Mouse (Mus musculus) embryonic facial prominence, embryonic 13.5 days (tissue): Measurements from ENCODE around the gene Theg. TPM values are rescaled to one million over a fixed set of nuclear protein-coding genes. Genes with fewer than 3 reads are reported as not detected.

Source experiments
- ATAC-seq: fragments of 200-750 bp; cut with Nextera tagmentation; 2 replicates; pipeline ENCODE4 v1.8.0; 2017; ENCODE audit warnings: low read depth; ENCODE audit not compliant: insufficient number of reproducible peaks, insufficient read depth, low FRiP score, low TSS enrichment
- H3K27ac ChIP-seq: fragments of 300-500 bp; sonication (generic); 2 replicates; pipeline ENCODE4 v1.5.1; 2015; ENCODE audit warnings: moderate library complexity, mild to moderate bottlenecking, inconsistent platforms
- H3K27me3 ChIP-seq: fragments of 300-500 bp; sonication (generic); 2 replicates; pipeline ENCODE4 v1.6.1; 2015; ENCODE audit warnings: mild to moderate bottlenecking, inconsistent platforms
- H3K36me3 ChIP-seq: fragments of 300-500 bp; sonication (generic); 2 replicates; pipeline ENCODE4 v1.6.1; 2015; ENCODE audit warnings: mild to moderate bottlenecking, inconsistent platforms
- H3K4me1 ChIP-seq: fragments of 300-500 bp; sonication (generic); 2 replicates; pipeline ENCODE4 v1.6.1; 2015; ENCODE audit warnings: inconsistent platforms
- H3K4me2 ChIP-seq: fragments of 300-500 bp; sonication (generic); 2 replicates; pipeline ENCODE4 v1.6.1; 2015; ENCODE audit warnings: moderate library complexity, mild to moderate bottlenecking, inconsistent platforms
- H3K4me3 ChIP-seq: fragments of 300-500 bp; sonication (generic); 2 replicates; pipeline ENCODE4 v1.5.1; 2015; ENCODE audit warnings: mild to moderate bottlenecking, inconsistent platforms
- H3K9ac ChIP-seq: fragments of 300-500 bp; sonication (generic); 2 replicates; pipeline ENCODE4 v1.6.1; 2015; ENCODE audit warnings: mild to moderate bottlenecking, inconsistent platforms
- H3K9me3 ChIP-seq: fragments of 300-500 bp; sonication (generic); 2 replicates; pipeline ENCODE4 v1.6.1; 2016; ENCODE audit warnings: inconsistent platforms
- WGBS: fragments of 180-500 bp; shearing (Covaris S2); methylation state at CpG from one replicate; pipeline ENCODE4 v1.1.7; 2015; ENCODE audit warnings: mixed read lengths; 5-methylcytosine and 5-hydroxymethylcytosine counted together
- polyA plus RNA-seq: library from polyadenylated mRNA; unstranded; fragments of >200 nt; fragmentation: Nextera tagmentation; extraction: Ambion mirVana; gene quantifications from 2 replicates; pipeline ENCODE4 v1.2.1, GENCODE M21; 2015

Theg gene
- polyA plus RNA-seq: not detected in 2 replicates

DNA sequence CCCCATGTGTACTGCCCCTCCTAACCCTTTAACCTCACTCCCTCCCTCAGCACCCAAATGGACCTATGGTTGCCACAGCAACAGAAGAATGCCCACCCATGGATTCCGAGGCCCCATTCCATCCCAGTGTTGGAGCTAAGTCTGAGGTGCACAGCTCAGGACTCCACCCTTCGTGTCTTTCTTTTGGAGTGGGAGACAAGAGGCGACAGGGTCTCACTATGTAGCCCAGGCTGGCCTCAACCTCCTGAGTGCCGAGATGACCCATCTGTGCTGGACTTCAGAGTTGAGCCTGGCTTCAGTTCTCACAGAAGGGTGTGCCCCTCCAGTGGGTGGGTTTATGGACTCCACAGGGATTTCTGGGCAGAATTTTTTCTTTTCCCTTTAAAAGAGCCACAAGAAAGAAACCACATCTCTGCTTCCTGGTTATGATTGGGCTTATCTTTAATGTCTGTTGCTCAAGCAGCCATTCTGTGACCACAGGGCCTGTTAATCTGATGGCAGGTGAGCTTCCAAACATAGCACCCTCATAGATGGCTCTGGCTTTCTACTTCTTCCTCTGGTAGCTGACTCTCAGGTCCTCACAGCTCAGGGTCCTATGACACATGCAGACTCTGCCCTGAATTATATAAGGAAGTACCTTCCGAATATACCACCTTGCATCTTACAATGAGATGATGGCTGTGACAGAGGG is at the start of gene Theg:
Gene Theg, minus strand, starts transcription at position 271 of the 691 bp plus-strand sequence.
- no peak; the same call in 1 of the 2 replicates for ATAC-seq

DNA sequence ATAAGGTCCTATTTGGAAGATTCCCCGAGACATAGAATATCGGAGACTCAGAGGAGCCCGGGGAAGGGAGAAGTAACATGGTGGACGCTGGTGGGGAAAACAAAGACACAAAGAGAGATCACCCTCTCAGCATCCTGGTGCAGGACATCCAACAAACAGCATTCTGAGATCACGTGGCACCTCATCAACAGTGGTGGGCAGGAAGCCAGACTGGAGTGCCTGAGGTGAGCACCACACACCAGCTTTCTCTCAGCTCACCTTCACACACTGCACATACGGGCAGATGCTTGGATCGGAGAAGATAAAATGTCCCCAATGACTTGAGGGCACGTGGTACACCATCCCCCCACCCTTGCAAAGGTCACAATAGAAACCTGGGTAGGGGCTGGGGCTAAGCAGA is 49.2 kb upstream of the Theg start:
- peak overlapping the region; percentile 85; the same call in 1 of the 2 replicates for H3K9ac ChIP-seq
- no peaks in the 10 kb centered on the region for H3K9me3 ChIP-seq
- H3K4me1 ChIP-seq: peaks cover 24% of the 10 kb centered on the region
- peaks cover 18% of the 10 kb centered on the region for H3K27me3 ChIP-seq
- H3K36me3 ChIP-seq: no peaks in the 10 kb centered on the region
- H3K4me2 ChIP-seq: peak overlapping the region; percentile 87
- peak overlapping the region; percentile 85; the same call in 1 of the 2 replicates for H3K4me3 ChIP-seq
- no peak overlapping the region for H3K27ac ChIP-seq
- ATAC-seq: no peak
- WGBS: 83% methylated on average over 8 of the region's 8 CpGs

More for the DNA sequence above, at the start of gene Theg:
- Histone ChIP-seq H3K27me3 (no peaks in the 10 kb centered on the region), H3K4me2 (no peak within 1 kb of the TSS), H3K4me3 (no peak within 1 kb of the TSS), H3K9ac (no peak within 1 kb of the TSS), H3K9me3 (no peaks in the 10 kb centered on the region), H3K36me3 (no peaks in the 10 kb centered on the region), H3K27ac (no peak within 1 kb of the TSS), H3K4me1 (no peaks in the 10 kb centered on the region)
- WGBS: 83% methylated on average over 5 of the region's 5 CpGs

DNA sequence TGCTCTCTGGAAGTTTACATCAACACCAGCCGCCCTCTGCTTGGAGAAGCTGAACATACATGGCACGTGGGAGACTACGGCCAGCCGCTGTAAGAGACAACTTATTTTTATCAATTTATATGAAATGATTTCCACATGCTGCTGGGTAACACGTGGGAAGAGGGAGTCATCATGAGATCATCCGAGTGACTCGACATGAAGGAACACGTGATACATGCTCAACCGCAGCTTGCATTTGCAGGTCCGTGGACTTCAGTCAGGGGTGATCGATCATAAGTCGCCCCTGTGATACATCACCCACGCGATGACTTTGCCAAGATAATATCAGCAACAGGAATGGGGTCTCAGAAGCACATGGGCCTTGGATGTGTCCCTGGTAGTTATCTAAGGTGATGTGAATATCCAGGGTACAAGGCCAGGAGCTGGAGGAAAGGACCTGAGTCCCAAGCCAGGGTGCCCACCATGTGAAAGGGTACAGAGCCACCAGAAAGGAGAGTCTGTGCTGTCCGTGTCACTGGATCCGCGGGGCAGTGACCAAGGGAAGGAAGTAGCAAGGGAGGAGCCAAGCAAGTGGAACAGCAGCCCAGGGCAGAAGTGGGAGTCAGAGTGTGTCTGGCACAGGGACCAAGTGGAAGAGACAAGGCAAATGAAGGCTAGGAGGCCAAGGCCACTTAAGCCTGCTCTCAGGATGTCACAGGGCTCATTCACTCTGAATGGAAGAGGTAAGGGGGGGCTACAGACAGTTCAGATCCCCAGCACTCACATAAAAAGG is 46.1 kb upstream of the Theg start:
- Histone ChIP-seq H3K9me3 (no peaks in the 10 kb centered on the region), H3K9ac (no peak overlapping the region), H3K27ac (no peak overlapping the region), H3K36me3 (no peaks in the 10 kb centered on the region), H3K27me3 (0 out of 2 replicates have a peak, but pooled peaks cover 1% of the 10 kb centered on the region), H3K4me1 (peaks cover 7% of the 10 kb centered on the region), H3K4me2 (no peak overlapping the region), H3K4me3 (no peak overlapping the region)
- 75% methylated on average over 17 of the region's 17 CpGs for WGBS
- ATAC-seq: no peak

DNA sequence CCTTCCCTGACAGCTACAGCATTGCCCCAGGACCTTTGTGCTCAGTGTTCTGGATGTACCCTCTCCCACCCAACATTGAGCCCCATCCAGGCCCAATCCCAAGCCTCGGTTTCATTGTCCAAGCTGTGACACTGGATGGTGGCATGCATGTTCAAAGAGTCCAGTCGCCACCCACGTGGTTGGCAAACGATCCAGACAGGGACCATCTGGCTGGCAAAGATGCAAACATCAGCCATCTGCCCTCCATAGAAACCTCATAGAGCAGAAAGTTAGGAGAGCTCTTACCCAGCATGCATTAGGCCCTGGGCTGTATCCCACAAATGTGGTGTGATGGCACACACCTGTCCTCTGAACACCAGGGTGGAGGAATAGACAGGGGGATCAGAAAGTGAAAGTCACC is 44.3 kb upstream of the Theg start:
- Histone ChIP-seq H3K9ac (no peak overlapping the region), H3K4me1 (peaks cover 3% of the 10 kb centered on the region; the same call in 1 of the 2 replicates), H3K27me3 (no peaks in the 10 kb centered on the region), H3K4me3 (no peak overlapping the region), H3K4me2 (no peak overlapping the region), H3K9me3 (no peaks in the 10 kb centered on the region), H3K27ac (no peak overlapping the region), H3K36me3 (peaks cover 5% of the 10 kb centered on the region; the same call in 1 of the 2 replicates)
- WGBS: 90% methylated on average over 4 of the region's 4 CpGs
- ATAC-seq: no peak

DNA sequence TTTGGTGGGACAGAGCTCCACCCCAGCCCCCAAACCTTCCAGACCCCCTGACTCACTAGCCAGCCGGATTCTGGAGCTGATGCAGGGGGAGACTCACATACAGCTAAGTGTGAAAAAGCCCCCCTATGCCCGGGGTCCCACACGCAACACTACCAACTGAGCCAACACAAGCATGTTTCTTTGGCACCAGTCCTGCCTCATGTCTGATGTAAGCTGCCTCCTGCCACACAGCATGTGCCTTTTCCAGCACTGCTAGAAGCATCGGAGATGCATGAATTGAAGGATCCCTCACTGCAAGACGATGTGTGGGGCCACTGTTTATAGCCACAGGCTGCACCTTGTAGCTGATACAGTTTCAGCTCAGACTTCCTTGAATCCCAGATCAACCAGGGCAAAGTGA is 41.2 kb upstream of the Theg start:
- H3K36me3 ChIP-seq: peaks cover 8% of the 10 kb centered on the region; the same call in 1 of the 2 replicates
- H3K4me2 ChIP-seq: no peak overlapping the region
- no peaks in the 10 kb centered on the region for H3K9me3 ChIP-seq
- no peaks in the 10 kb centered on the region for H3K27me3 ChIP-seq
- H3K9ac ChIP-seq: no peak overlapping the region
- no peak overlapping the region for H3K27ac ChIP-seq
- no peak for ATAC-seq
- no peak overlapping the region for H3K4me3 ChIP-seq
- H3K4me1 ChIP-seq: no peaks in the 10 kb centered on the region
- 84% methylated on average over 5 of the region's 5 CpGs for WGBS

DNA sequence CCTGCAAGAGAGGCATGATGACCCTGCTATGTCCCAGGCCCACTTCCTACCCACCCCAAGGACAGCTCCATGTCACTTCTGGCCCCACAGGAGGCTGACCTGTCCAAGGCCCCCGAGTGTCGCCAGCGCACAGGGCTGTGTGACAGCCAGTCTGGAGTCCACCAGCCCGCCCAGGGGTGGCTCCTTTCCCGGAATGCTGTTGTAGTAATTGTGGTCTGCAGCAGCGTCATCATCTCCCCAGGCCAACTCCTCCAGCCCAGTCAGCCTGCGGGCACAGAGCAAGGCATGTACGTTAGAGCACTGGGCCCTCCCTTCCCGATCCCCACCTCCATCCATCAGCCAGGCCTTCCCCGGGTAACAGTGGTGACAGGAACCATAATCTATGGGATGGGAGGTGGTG is 39.0 kb upstream of the Theg start:
- Histone ChIP-seq H3K27ac (no peak overlapping the region), H3K36me3 (peaks cover 8% of the 10 kb centered on the region; the same call in 1 of the 2 replicates), H3K4me1 (no peaks in the 10 kb centered on the region), H3K4me2 (no peak overlapping the region), H3K4me3 (no peak overlapping the region), H3K9me3 (no peaks in the 10 kb centered on the region), H3K27me3 (no peaks in the 10 kb centered on the region), H3K9ac (no peak overlapping the region)
- no peak; the same call in 1 of the 2 replicates for ATAC-seq
- 87% methylated on average over 10 of the region's 10 CpGs for WGBS

DNA sequence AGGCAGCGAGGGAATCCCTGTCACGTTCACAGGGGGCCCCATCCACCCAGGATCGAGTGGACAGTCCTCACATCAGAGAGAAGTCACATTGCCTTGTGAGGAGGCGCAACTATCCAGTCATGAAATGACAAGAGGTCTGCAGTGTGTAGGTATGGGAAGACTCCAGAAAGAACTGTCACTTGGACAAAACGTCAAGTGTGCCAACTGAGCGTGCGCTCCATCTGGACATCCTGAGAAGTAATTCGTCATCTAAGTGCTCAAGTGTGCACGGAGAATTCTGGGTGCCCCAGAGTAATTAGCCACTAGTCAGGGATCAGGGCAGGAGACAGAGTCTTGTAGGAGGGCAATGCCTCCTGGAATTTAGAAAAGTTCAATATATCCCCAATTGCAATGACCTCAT is 38.3 kb upstream of the Theg start:
- WGBS: 84% methylated on average over 9 of the region's 9 CpGs
- no peaks in the 10 kb centered on the region for H3K4me1 ChIP-seq

DNA sequence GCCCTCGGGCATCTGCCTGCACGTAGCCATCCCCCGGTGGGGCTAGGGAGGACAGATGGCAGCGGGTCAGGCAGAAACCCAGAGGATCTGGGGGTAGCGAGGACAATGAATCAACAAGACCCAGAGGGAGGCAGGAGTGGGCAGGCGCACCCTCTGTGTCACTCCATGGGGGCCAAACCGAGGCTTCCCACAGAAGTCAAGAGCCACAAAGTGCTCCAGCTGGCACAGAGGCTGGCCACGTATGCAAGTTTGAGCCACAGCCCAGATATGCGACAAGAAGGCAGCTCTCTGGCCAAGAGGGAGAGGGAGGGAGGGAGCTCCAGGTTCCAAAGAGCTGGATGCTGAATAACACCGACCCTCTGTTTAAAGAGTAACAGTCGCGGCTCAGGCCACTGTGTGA is 36.8 kb upstream of the Theg start:
- 71% methylated on average over 12 of the region's 12 CpGs for WGBS
- no peaks in the 10 kb centered on the region for H3K4me1 ChIP-seq
- no peak overlapping the region for H3K4me2 ChIP-seq
- no peaks in the 10 kb centered on the region for H3K27me3 ChIP-seq
- H3K9me3 ChIP-seq: no peaks in the 10 kb centered on the region
- 0 out of 2 replicates have a peak overlapping the region, but pooled peaks have one; percentile 16 for H3K9ac ChIP-seq
- H3K4me3 ChIP-seq: no peak overlapping the region
- peaks cover 14% of the 10 kb centered on the region; the same call in 1 of the 2 replicates for H3K36me3 ChIP-seq
- no peak for ATAC-seq
- no peak overlapping the region for H3K27ac ChIP-seq

More for the DNA sequence above, 38.3 kb upstream of the Theg start:
- Histone ChIP-seq H3K4me3 (no peak overlapping the region), H3K27me3 (no peaks in the 10 kb centered on the region), H3K36me3 (peaks cover 8% of the 10 kb centered on the region; the same call in 1 of the 2 replicates), H3K9ac (no peak overlapping the region), H3K9me3 (no peaks in the 10 kb centered on the region), H3K4me2 (no peak overlapping the region), H3K27ac (no peak overlapping the region)
- no peak for ATAC-seq

DNA sequence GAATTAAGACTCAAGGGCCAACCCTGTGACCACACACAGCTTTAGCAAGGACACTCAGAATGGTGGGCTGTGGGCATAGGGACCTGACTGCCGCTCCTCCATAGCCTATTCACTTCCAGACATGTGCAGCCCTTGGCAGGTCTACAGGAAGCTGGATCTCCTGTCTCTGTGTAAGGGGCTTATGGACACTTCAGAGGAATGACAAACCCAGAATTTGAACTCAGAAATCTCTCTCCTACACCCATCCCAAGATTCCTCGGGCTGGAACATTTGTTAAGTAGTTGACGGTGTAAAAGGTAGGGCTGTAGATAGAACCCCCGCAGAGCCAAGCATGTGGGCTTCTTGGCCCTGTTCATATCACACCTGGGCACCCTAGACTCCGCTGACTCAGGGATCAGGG is 29.2 kb upstream of the Theg start:
- H3K27me3 ChIP-seq: peaks cover 34% of the 10 kb centered on the region
- H3K4me3 ChIP-seq: no peak overlapping the region
- H3K36me3 ChIP-seq: 0 out of 2 replicates have a peak, but pooled peaks cover 6% of the 10 kb centered on the region
- peaks cover 24% of the 10 kb centered on the region for H3K4me1 ChIP-seq
- no peak for ATAC-seq
- no peak overlapping the region for H3K4me2 ChIP-seq
- no peak overlapping the region for H3K27ac ChIP-seq
- 89% methylated on average over 5 of the region's 5 CpGs for WGBS
- no peaks in the 10 kb centered on the region for H3K9me3 ChIP-seq
- H3K9ac ChIP-seq: no peak overlapping the region

DNA sequence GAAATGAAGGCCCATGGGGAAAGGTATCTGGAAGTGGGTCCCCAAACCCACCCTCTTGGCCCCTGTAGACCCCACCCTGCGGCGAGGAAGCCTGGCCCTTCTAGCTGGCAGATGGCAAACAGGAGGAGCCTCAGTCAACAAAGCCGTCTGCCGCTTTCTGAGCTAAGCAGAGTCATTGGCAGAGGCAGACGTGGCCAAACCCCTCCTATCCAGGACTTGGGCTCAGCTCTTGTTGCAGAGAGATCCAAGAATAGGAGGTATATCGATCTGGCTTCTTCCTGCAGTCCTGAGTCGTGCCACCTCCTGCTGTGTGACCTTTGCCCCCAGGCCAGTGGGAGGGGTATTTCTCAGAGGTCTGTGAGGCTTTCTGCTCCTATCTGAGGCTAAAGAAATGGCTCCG is 28.7 kb upstream of the Theg start:
- Histone ChIP-seq H3K36me3 (0 out of 2 replicates have a peak, but pooled peaks cover 6% of the 10 kb centered on the region), H3K4me2 (no peak overlapping the region), H3K27ac (no peak overlapping the region), H3K4me1 (peaks cover 24% of the 10 kb centered on the region), H3K9me3 (no peaks in the 10 kb centered on the region), H3K9ac (no peak overlapping the region), H3K4me3 (no peak overlapping the region), H3K27me3 (peaks cover 40% of the 10 kb centered on the region)
- no peak for ATAC-seq
- WGBS: 11% methylated on average over 8 of the region's 8 CpGs

DNA sequence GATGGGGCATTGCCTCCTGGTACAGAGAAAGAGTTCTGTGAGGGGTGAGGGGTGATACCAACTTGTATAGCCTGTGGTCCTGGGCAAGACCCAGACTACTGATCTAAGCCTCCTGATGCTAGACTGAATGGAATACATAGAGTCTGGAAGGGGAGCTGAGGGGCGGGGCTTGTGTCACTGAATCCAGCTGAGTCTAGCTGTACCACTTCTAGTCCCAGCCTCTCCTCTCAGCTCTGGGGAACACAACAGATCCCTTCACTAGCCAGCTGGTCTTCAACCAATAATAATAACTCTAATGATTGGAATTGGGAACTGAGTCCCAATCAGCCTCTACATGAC is 27.1 kb upstream of the Theg start:
- Histone ChIP-seq H3K4me3 (peak overlapping the region; percentile 64), H3K4me1 (peaks cover 24% of the 10 kb centered on the region), H3K27ac (no peak overlapping the region), H3K36me3 (no peaks in the 10 kb centered on the region), H3K4me2 (peak overlapping the region; percentile 97), H3K9ac (no peak overlapping the region; the same call in 1 of the 2 replicates), H3K27me3 (peaks cover 47% of the 10 kb centered on the region), H3K9me3 (no peaks in the 10 kb centered on the region)
- WGBS: 89% methylated on average over 1 of the region's 1 CpGs
- no peak for ATAC-seq
